Mouse (Mus musculus) brain, embryonic 14.5 days (tissue): ENCODE data around the gene Gng12. TPM values are rescaled to one million over a fixed set of nuclear protein-coding genes. Genes with fewer than 3 reads are reported as not detected.
"Not testable (repeated sequence)": the region's sequence is repeated elsewhere in the genome, so short reads cannot be mapped to it uniquely, and the experiment has no call there.

ENCODE experiments used
- DNase-seq: peaks from one replicate; pipeline ENCODE4 v3.0.0-alpha.2; 2011; ENCODE audit warnings: low read depth
- CTCF ChIP-seq: fragments of 200-500 bp; IDR thresholded peaks from 2 replicates; pipeline ENCODE4 v1.5.1; 2012; ENCODE audit warnings: inconsistent platforms, mild to moderate bottlenecking, moderate library complexity, borderline replicate concordance; ENCODE audit not compliant: insufficient read depth, insufficient read length; ENCODE audit errors: extremely low read depth
- POLR2A ChIP-seq: fragments of 200-500 bp; IDR thresholded peaks from 2 replicates; pipeline ENCODE4 v1.6.1; 2012; ENCODE audit warnings: mild to moderate bottlenecking, inconsistent platforms, borderline replicate concordance; ENCODE audit not compliant: poor library complexity, insufficient read depth, insufficient read length, severe bottlenecking; ENCODE audit errors: extremely low read depth
- polyA plus RNA-seq: library from polyadenylated mRNA; depleted of rRNA; stranded (reverse); fragments of >200 nt; gene quantifications from 2 replicates; pipeline ENCODE4 v1.2.3, GENCODE M21; 2012; rRNA removed

Gene Gng12
- polyA plus RNA-seq: 12.5 and 23.2 TPM in 2 replicates

DNA sequence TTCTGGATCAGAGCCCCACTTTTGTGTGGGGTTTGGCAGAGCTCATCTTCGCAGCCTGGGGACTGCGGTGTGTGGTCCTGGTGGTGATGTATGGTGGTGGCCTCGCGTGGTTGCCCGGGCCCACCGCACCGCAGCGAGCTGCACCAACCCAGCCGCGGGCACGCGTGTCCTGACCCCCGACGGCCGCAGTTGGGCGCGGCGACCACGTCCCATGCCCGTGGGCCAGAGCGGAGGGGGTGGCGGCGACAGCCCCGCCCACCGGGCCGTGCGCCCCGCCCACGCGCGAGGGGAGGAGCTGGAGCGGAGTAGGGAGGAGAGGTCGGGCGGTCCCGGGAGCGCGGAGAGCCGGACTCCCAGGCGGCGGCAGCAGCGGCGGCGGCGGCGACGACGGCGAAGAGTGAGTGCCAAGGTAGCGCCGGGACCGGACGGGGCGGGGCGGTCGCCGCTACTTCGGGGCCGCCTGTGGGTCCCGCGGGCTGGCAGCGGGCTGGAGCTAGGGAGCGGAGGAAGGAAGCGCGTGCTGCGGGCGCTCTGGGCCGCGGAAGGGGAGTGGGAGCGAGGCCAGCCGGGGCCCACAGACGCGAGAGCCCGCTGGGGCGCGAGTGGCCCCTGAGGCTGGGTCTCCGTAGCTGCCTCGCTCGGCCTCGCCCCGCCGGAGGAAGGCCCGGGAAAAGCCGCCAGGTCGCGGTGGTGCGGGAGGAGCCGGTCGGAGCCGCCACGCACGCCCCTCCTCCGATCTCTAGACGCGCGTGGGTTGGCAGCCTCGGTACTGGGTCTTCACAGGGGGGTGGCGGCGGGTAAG, at the start of gene Gng12:
Gene Gng12 (plus strand): TSS at position 279 of the 802 bp plus-strand sequence.
- peak; percentile 40; the same call in 1 of the 2 replicates for TF ChIP-seq POLR2A
- TF ChIP-seq CTCF: no peak
- peak; percentile 81 for DNase-seq

- no peak for DNase-seq
- no peak for TF ChIP-seq CTCF
- no peak for TF ChIP-seq POLR2A
Measured at GRCm38 (mm10) chr6:66848936-66849335, 47.3 kb upstream of the Gng12 start.

DNA sequence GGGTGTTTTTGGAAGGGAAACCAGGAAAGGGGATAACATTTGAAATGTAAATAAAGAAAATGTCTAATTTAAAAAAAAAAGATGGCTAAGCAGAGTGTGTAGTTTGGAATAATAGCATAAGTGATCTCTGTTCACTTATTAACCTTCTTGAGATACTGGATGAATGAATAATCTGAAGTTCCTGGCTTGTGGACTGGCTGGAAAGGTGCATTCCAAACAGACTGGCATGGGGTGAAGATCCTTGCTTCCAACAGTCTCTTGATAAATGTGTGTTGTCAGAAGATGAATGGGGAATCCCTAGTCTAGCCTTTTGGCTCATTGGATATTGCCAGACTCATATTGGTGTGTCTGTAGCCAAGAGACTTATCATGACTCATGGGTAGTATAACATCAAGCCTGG, 40.0 kb upstream of the Gng12 start:
- TF ChIP-seq POLR2A: no peak
- no peak for TF ChIP-seq CTCF
- no peak for DNase-seq

- no peak for TF ChIP-seq CTCF
- no peak for TF ChIP-seq POLR2A
- no peak for DNase-seq
Measured at GRCm38 (mm10) chr6:66858356-66858755, 37.8 kb upstream of the Gng12 start.

- DNase-seq: no peak
- no peak for TF ChIP-seq POLR2A
- no peak for TF ChIP-seq CTCF
Measured at GRCm38 (mm10) chr6:66859391-66859790, 36.8 kb upstream of the Gng12 start.

DNA sequence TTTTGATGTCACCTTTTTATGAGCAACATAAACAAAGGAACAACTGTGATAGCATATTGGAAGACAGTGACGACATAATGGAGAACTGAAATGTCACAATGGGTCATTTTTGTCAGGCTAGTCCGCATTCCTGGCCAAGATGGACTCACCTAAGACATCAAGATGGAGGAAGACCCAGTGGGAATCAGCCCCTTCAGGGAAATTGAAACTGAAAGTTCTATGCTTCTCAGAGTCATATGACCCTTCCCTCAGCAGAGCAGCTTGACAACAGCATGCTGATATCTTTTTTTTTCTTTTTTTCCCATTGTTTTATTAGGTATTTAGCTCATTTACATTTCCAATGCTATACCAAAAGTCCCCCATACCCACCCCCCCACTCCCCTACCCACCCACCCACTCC, 31.7 kb upstream of the Gng12 start:
- no peak for TF ChIP-seq POLR2A

GRCm38 (mm10) chr6:66866295-66866694, 29.9 kb upstream of the Gng12 start:
- no peak for DNase-seq
- TF ChIP-seq CTCF: no peak
- no peak for TF ChIP-seq POLR2A

More for the DNA sequence above, 31.7 kb upstream of the Gng12 start:
- no peak for DNase-seq

DNA sequence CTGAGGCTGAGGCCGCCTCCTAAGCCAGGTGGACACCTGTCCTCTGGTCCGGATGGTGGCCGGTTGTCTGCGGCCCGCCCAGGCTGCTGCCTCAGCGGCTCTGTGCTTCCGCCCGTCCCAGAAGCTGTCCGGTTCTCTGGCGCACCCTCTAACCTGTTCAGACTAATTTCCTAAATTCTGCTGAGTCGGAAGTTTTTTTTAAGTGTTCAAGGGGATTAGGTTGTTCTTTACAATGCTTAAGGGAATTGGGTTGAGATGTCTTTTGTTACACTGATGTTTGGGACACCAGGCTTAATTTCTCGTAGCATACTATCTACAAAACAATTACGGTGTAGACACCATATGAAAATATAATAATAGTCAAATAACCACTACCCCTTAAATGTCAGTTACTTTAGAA, 19.1 kb upstream of the Gng12 start:
- not testable (repeated sequence) for DNase-seq

- DNase-seq: no peak
- no peak for TF ChIP-seq CTCF
- TF ChIP-seq POLR2A: no peak
Measured at GRCm38 (mm10) chr6:66890349-66891158, 5.6 kb upstream of the Gng12 start.

DNA sequence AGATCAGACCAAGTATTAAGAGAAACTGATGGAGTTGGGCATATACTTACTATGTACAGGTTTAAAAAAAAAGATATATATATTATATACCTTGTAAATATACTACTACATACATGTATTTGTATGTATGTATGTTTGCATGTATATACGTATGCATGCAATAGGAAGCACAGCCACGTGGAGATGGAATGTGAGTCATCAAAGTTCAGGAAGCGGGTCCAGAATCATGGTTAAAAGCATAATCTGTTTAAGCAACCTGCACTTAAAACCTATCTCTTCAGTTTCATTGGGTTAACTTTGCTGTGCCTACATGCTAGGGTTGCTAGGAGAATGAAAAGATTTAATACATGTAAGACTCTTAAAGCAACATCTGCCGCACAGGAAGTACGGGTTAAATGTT, 2.2 kb upstream of the Gng12 start:
- DNase-seq: no peak
- no peak for TF ChIP-seq POLR2A
- no peak for TF ChIP-seq CTCF

GRCm38 (mm10) chr6:66894999-66895398, 1.2 kb upstream of the Gng12 start:
- TF ChIP-seq POLR2A (no peak), CTCF (no peak)
- DNase-seq: no peak
